Mouse (Mus musculus) C2C12 (cell line): ENCODE data around the gene Ube3c. TPM values are rescaled to one million over a fixed set of nuclear protein-coding genes. Genes with fewer than 3 reads are reported as not detected.
"Not testable (repeated sequence)": the region's sequence is repeated elsewhere in the genome, so short reads cannot be mapped to it uniquely, and the experiment has no call there.

Source experiments
- H3K27me3 ChIP-seq: one replicate; pipeline ENCODE4 v1.6.1; 2011; ENCODE audit not compliant: control insufficient read depth, insufficient read depth, insufficient read length
- H3K36me3 ChIP-seq: one replicate; pipeline ENCODE4 v1.6.1; 2011; ENCODE audit not compliant: control insufficient read depth, insufficient read depth
- H3K4me3 ChIP-seq: one replicate; pipeline ENCODE4 v1.5.1; 2011; ENCODE audit warnings: mild to moderate bottlenecking, control low read depth; ENCODE audit not compliant: poor library complexity, insufficient read depth, severe bottlenecking
- H3K79me2 ChIP-seq: one replicate; pipeline ENCODE4 v1.6.1; 2011; ENCODE audit not compliant: control insufficient read depth, insufficient read depth
- H3K79me3 ChIP-seq: one replicate; pipeline ENCODE4 v1.6.1; 2011; ENCODE audit warnings: low read depth, control low read depth
- H3ac ChIP-seq: one replicate; pipeline ENCODE3; 2011; ENCODE audit warnings: low read depth; ENCODE audit not compliant: control insufficient read depth, insufficient read length
- CEBPB ChIP-seq: IDR thresholded peaks from one replicate; pipeline ENCODE4 v1.6.1; 2011; ENCODE audit warnings: low read depth, mild to moderate bottlenecking, control low read depth, moderate library complexity
- CTCF ChIP-seq: IDR thresholded peaks from one replicate; pipeline ENCODE4 v1.5.1; 2011; ENCODE audit not compliant: control insufficient read depth, insufficient read depth, insufficient read length
- FOSL1 ChIP-seq: IDR thresholded peaks from one replicate; pipeline ENCODE4 v1.8.0; 2011; ENCODE audit warnings: mild to moderate bottlenecking, low read length; ENCODE audit not compliant: poor library complexity, insufficient read depth, severe bottlenecking
- MAX ChIP-seq: IDR thresholded peaks from one replicate; pipeline ENCODE4 v1.6.1; 2011; ENCODE audit warnings: mild to moderate bottlenecking, control low read depth
- MYOD1 ChIP-seq: IDR thresholded peaks from one replicate; pipeline ENCODE4 v1.6.1; 2011; ENCODE audit warnings: low read depth; ENCODE audit not compliant: control insufficient read depth, insufficient read length
- MYOG ChIP-seq: IDR thresholded peaks from one replicate; pipeline ENCODE4 v1.6.1; 2011; ENCODE audit not compliant: control insufficient read depth, insufficient read length; ENCODE audit errors: extremely low read depth
- USF1 ChIP-seq: IDR thresholded peaks from one replicate; pipeline ENCODE4 v1.6.1; 2011; ENCODE audit warnings: low read depth, mild to moderate bottlenecking, control low read depth, moderate library complexity
- polyA plus RNA-seq: library from polyadenylated mRNA; unstranded; fragments of >200 nt; fragmentation: generic; extraction: Trizol; gene quantifications from one replicate; pipeline ENCODE4 v1.2.1, GENCODE M21; 2012; ENCODE audit warnings: missing spikeins

The Ube3c gene
- polyA plus RNA-seq, 1 experiment = 26.6 TPM

DNA sequence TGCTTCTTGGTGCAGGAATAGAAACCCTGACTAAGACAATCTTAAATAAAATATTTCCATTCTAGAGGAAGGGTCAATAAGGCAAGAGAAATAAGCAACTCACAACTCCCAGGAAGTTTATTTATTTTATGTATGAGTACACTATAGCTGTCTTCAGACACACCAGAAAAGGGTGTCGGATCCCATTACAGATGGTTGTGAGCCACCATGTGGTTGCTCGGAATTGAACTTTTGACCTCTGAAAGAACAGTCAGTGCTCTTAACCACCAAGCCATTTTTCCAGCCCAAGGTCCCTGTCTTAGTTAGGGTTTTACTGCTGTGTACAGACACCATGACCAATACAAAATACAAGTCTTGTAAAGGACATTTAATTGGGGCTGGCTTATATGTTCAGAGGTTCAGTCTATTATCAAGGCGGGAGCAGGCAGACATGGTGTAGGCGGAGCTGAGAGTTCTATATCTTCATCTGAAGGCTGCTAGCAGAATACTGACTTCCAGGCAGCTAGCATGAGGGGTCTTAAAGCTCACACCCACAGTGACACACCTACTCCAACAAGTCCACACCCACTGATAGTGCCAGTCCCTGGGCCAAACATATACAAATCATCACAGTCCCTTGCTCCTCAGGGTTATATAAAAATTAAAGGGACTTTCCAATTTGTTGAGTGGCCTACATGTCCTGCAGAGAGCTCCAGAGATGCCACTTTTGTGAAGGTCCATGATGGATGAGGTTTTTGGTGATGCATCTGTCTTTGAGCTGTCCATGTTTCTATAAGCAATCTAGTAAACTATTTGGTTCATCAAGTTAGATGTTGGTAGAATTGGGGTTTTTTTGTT is 9.0 kb downstream of the Ube3c start:
- Histone ChIP-seq H3K27me3 (no peaks in the 10 kb centered on the region), H3K4me3 (no peak overlapping the region), H3K79me3 (peaks cover 94% of the 10 kb centered on the region), H3K79me2 (peaks cover 100% of the 10 kb centered on the region), H3K36me3 (peaks cover 34% of the 10 kb centered on the region), H3ac (no peak overlapping the region)
- no peak for TF ChIP-seq MYOD1
- TF ChIP-seq USF1 = no peak
- no peak for TF ChIP-seq FOSL1
- TF ChIP-seq MAX = no peak
- TF ChIP-seq MYOG = no peak
- no peak for TF ChIP-seq CTCF
- no peak for TF ChIP-seq CEBPB

GRCm38 (mm10) chr5:29583880-29584595 is 15.0 kb downstream of the Ube3c start:
- H3K79me3 ChIP-seq = peaks cover 65% of the 10 kb centered on the region
- peaks cover 15% of the 10 kb centered on the region for H3K36me3 ChIP-seq
- no peak overlapping the region for H3K4me3 ChIP-seq
- no peak overlapping the region for H3ac ChIP-seq
- no peaks in the 10 kb centered on the region for H3K27me3 ChIP-seq
- H3K79me2 ChIP-seq = peaks cover 96% of the 10 kb centered on the region
- TF ChIP-seq CEBPB = no peak
- no peak for TF ChIP-seq CTCF

GRCm38 (mm10) chr5:29592161-29592560 is 23.1 kb downstream of the Ube3c start:
- H3K79me3 ChIP-seq, H3K27me3 ChIP-seq, H3K4me3 ChIP-seq, H3ac ChIP-seq: not testable (repeated sequence)
- H3K79me2 ChIP-seq = peaks cover 15% of the 10 kb centered on the region
- H3K36me3 ChIP-seq = peaks cover 73% of the 10 kb centered on the region

DNA sequence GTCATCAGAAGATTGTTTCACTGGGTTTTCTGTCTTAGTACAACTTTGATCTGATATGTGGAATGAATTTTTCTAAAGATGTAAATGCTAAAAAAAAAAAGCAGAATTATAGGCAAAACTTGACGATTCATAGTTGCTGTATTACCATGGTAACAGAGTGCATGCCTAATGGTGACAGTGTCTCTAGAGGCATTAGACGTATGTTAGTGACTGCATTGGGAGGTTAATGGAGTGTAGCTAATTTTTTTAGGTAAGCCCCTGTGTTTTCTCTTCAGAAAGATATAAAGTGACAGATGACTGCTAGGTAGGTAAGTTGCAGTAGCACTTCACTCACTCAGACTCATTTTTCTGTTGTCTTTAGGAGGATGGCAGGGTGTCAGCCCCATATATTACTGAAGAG is 37.5 kb downstream of the Ube3c start:
- Histone ChIP-seq H3K27me3 (no peaks in the 10 kb centered on the region), H3K36me3 (peaks cover 63% of the 10 kb centered on the region), H3K4me3 (no peak overlapping the region), H3K79me3 (no peaks in the 10 kb centered on the region), H3K79me2 (no peaks in the 10 kb centered on the region), H3ac (no peak overlapping the region)
- TF ChIP-seq MYOG = no peak
- TF ChIP-seq FOSL1 = no peak
- no peak for TF ChIP-seq MAX
- TF ChIP-seq CTCF = no peak
- no peak for TF ChIP-seq MYOD1
- TF ChIP-seq CEBPB = no peak
- no peak for TF ChIP-seq USF1

DNA sequence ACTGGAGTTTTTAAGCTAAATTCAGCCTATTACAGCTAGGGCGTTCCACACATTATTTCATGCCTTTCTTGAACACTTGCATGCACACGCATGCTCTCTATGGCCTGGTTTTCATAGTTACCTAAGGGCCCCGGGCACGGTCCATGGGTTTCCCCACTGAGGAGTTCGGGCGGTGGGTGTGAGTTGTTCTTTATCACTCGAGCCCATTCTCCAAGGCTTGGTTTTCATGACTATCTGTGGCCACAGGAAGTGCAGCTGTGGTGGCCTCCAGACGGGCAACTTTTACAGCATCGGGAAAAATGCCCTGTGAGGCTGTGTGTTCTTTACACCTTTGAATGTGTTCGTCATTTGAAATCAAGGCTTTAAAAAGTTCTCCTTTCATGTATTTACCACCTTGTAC is 56.6 kb downstream of the Ube3c start:
- TF ChIP-seq CTCF (no peak), CEBPB (no peak), MYOG (no peak), USF1 (no peak), FOSL1 (no peak), MAX (no peak), MYOD1 (no peak)
- peaks cover 45% of the 10 kb centered on the region for H3K36me3 ChIP-seq
- no peaks in the 10 kb centered on the region for H3K79me2 ChIP-seq
- no peaks in the 10 kb centered on the region for H3K27me3 ChIP-seq
- no peak overlapping the region for H3ac ChIP-seq
- H3K4me3 ChIP-seq = no peak overlapping the region
- no peaks in the 10 kb centered on the region for H3K79me3 ChIP-seq

DNA sequence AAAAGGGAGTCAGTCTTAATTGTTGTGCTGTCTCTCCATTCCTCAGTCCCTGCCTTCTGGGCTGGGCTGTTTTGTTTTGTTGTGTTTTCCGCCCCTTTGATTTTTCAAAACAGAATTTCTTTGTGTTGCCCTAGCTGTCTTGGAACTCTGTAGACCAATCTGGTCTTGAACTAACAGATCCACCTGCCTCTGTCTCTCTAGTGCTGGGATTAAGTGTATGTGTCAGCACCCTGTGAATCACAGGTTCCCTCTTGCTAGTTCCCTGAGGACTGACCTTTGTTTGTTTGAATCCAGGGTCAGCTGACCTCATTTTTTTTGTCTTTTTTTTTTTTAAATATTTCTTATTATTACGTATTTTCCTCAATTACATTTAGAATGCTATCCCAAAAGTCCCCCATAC is 60.9 kb downstream of the Ube3c start:
- Histone ChIP-seq H3K79me3 (no peaks in the 10 kb centered on the region), H3K27me3 (no peaks in the 10 kb centered on the region), H3K4me3 (no peak overlapping the region), H3ac (no peak overlapping the region), H3K79me2 (no peaks in the 10 kb centered on the region), H3K36me3 (peaks cover 44% of the 10 kb centered on the region)
- peak; percentile 86 for TF ChIP-seq MYOD1
- no peak for TF ChIP-seq USF1
- TF ChIP-seq FOSL1 = no peak
- TF ChIP-seq MAX = no peak
- TF ChIP-seq CTCF = no peak
- TF ChIP-seq MYOG = no peak
